Mouse (Mus musculus) E14TG2a.4 (cell line): ENCODE data around the gene Slc25a12.

Experiments
- H3K27me3 ChIP-seq: 2 replicates; pipeline ENCODE4 v1.6.1; 2014; ENCODE audit warnings: low read length, control low read depth; ENCODE audit not compliant: insufficient read depth
- H3K36me3 ChIP-seq: 2 replicates; pipeline ENCODE4 v1.6.1; 2014; ENCODE audit warnings: low read length, control low read depth; ENCODE audit not compliant: insufficient read depth
- H3K4me1 ChIP-seq: replicated peaks from 2 replicates; pipeline ENCODE4 v1.6.1; 2014; ENCODE audit warnings: low read depth, low read length, control low read depth
- H3K4me3 ChIP-seq: replicated peaks from 2 replicates; pipeline ENCODE4 v1.5.1; 2014; ENCODE audit warnings: mild to moderate bottlenecking, low read length
- H3K9me3 ChIP-seq: 2 replicates; pipeline ENCODE4 v1.6.1; 2014; ENCODE audit warnings: low read length, control low read depth
- CTCF ChIP-seq: conservative IDR thresholded peaks from 2 replicates; pipeline ENCODE4 v1.5.1; 2014; ENCODE audit warnings: low read length
- NANOG ChIP-seq: IDR thresholded peaks from 2 replicates; pipeline ENCODE4 v1.6.1; 2014; ENCODE audit warnings: borderline replicate concordance, low read length, mixed read lengths
- POU5F1 ChIP-seq: IDR thresholded peaks from 2 replicates; pipeline ENCODE4 v1.6.1; 2014; ENCODE audit warnings: low read length, borderline replicate concordance

Gene Slc25a12

GRCm38 (mm10) chr2:71291566-71291965 is 76.0 kb downstream of the Slc25a12 start:
- no peaks in the 10 kb centered on the region for H3K9me3 ChIP-seq
- H3K36me3 ChIP-seq: peaks cover 78% of the 10 kb centered on the region
- H3K4me3 ChIP-seq: no peak overlapping the region
- TF ChIP-seq POU5F1 (no peak), CTCF (no peak), NANOG (no peak)
- H3K4me1 ChIP-seq: peaks cover 23% of the 10 kb centered on the region
- no peaks in the 10 kb centered on the region for H3K27me3 ChIP-seq

- H3K4me1 ChIP-seq: peaks cover 18% of the 10 kb centered on the region
- no peaks in the 10 kb centered on the region for H3K27me3 ChIP-seq
- peaks cover 72% of the 10 kb centered on the region for H3K36me3 ChIP-seq
- H3K9me3 ChIP-seq: no peaks in the 10 kb centered on the region
- H3K4me3 ChIP-seq: no peak overlapping the region
- TF ChIP-seq CTCF (no peak), POU5F1 (no peak), NANOG (no peak)
Measured at GRCm38 (mm10) chr2:71290107-71290775, 77.3 kb downstream of the Slc25a12 start.

GRCm38 (mm10) chr2:71281981-71282380 is 85.6 kb downstream of the Slc25a12 start:
- no peaks in the 10 kb centered on the region for H3K27me3 ChIP-seq
- TF ChIP-seq NANOG (no peak), CTCF (no peak), POU5F1 (no peak)
- H3K4me3 ChIP-seq: no peak overlapping the region
- peaks cover 56% of the 10 kb centered on the region for H3K36me3 ChIP-seq
- H3K9me3 ChIP-seq: no peaks in the 10 kb centered on the region
- H3K4me1 ChIP-seq: peaks cover 21% of the 10 kb centered on the region

DNA sequence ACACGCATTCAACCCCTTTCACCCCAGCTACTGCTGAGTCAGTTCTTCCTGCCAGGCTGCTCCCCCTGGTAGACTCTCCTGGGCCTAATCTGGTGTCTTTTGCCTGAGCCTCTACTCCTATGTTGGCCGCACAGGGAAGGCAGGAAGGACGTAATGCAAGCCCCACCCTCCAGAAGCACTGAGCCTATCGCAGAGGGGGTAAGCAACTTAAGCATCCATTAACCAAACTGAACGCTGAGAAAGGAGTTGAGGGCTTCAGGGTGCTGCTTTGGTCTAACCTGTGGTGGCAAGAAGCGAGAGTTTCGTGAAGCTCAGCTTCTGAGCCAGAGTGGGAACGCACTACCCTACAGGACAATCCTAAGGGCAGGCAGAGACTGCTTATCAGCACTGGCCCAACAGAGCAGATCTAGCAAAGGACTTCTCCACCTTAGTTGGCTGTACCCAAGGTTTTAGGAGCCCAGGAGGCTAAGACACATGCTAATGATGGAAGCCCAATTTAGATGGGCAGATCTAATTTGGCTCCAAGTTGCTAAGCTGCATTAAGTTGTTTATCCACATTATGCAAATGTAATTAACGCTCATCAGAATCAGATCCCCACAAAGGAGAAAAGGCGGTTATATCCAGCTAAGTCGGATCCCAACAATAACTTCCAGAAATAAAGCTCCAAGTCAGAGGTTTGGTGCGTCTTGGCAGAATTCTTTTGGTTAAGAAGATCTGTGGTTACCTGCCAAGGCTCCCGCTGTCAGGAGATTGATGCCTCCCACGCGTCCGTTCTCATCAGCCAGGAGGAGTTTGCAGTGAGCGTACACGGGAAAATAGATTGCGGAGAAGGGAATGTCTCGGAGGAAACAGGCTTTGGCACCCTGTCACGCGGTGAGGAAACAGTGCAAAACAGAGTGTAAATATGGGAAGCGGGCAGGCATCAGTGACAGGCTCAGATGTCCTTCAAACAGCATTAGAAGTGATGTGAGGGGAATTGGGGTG is 88.5 kb downstream of the Slc25a12 start:
- Histone ChIP-seq H3K4me1 (peaks cover 28% of the 10 kb centered on the region), H3K36me3 (peaks cover 71% of the 10 kb centered on the region), H3K4me3 (peak overlapping the region; percentile 55), H3K9me3 (no peaks in the 10 kb centered on the region), H3K27me3 (no peaks in the 10 kb centered on the region)
- TF ChIP-seq POU5F1 (no peak), NANOG (no peak), CTCF (no peak)

DNA sequence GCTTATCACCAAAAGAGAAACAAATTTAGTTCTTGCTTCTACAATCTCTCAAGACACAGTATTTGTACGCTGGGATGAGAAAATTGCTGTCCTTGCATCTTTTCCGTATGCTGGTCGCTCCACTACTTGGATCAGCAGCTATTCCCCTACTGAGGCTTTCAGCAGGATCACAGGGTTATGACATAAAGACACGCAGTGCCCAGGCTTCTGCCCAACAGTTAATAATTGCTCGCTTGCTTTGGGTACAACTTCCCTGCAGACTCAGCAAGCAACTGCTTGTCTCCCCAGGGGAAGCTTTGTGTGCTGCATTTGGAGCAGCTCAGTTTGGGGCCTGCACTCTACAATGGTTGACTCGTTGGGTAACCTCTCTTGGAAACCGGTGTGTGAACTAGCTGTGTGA is 91.8 kb downstream of the Slc25a12 start:
- Histone ChIP-seq H3K4me1 (peaks cover 30% of the 10 kb centered on the region), H3K9me3 (no peaks in the 10 kb centered on the region), H3K27me3 (no peaks in the 10 kb centered on the region), H3K4me3 (no peak overlapping the region), H3K36me3 (peaks cover 49% of the 10 kb centered on the region)
- TF ChIP-seq POU5F1: no peak
- TF ChIP-seq NANOG: no peak
- TF ChIP-seq CTCF: no peak

GRCm38 (mm10) chr2:71273955-71274679 is 93.4 kb downstream of the Slc25a12 start:
- no peaks in the 10 kb centered on the region for H3K27me3 ChIP-seq
- no peaks in the 10 kb centered on the region for H3K9me3 ChIP-seq
- peaks cover 22% of the 10 kb centered on the region for H3K4me1 ChIP-seq
- H3K36me3 ChIP-seq: peaks cover 44% of the 10 kb centered on the region
- TF ChIP-seq POU5F1 (no peak), NANOG (no peak), CTCF (no peak)
- H3K4me3 ChIP-seq: no peak overlapping the region

GRCm38 (mm10) chr2:71270085-71270484 is 97.5 kb downstream of the Slc25a12 start:
- TF ChIP-seq CTCF (no peak), NANOG (no peak), POU5F1 (no peak)
- no peaks in the 10 kb centered on the region for H3K9me3 ChIP-seq
- H3K36me3 ChIP-seq: peaks cover 25% of the 10 kb centered on the region
- H3K27me3 ChIP-seq: no peaks in the 10 kb centered on the region
- no peak overlapping the region for H3K4me3 ChIP-seq
- peaks cover 11% of the 10 kb centered on the region for H3K4me1 ChIP-seq

DNA sequence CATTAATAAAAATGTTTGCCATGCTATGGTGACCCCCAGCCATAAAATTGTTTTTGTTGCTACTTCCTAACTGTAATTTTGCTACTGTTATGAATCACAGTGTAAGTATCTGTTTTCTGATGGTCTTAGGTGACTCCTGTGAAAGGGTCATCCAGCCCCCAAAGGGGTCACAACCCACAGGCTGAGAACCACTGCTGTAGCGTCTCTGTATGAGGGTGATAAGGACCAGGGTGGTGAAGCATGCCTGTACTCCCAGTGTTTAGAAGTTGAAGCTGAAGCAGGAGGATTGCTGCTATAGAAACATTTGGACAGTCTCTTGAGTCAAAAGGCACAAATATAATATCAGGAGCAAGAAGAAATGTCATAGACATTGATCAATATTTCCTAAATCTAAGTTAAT is 98.2 kb downstream of the Slc25a12 start:
- Histone ChIP-seq H3K9me3 (no peaks in the 10 kb centered on the region), H3K4me3 (no peak overlapping the region), H3K27me3 (no peaks in the 10 kb centered on the region), H3K36me3 (peaks cover 22% of the 10 kb centered on the region), H3K4me1 (peaks cover 7% of the 10 kb centered on the region; the same call in 1 of the 2 replicates)
- TF ChIP-seq CTCF: no peak
- TF ChIP-seq POU5F1: no peak
- TF ChIP-seq NANOG: no peak
